Mouse (Mus musculus): ENCODE results near the gene Timm44. TPM values are rescaled to one million over a fixed set of nuclear protein-coding genes. Genes with fewer than 3 reads are reported as not detected.

Gene Timm44
- polyA plus RNA-seq (2012; fragmentation: generic; extraction: Trizol), result 45.6 TPM

DNA sequence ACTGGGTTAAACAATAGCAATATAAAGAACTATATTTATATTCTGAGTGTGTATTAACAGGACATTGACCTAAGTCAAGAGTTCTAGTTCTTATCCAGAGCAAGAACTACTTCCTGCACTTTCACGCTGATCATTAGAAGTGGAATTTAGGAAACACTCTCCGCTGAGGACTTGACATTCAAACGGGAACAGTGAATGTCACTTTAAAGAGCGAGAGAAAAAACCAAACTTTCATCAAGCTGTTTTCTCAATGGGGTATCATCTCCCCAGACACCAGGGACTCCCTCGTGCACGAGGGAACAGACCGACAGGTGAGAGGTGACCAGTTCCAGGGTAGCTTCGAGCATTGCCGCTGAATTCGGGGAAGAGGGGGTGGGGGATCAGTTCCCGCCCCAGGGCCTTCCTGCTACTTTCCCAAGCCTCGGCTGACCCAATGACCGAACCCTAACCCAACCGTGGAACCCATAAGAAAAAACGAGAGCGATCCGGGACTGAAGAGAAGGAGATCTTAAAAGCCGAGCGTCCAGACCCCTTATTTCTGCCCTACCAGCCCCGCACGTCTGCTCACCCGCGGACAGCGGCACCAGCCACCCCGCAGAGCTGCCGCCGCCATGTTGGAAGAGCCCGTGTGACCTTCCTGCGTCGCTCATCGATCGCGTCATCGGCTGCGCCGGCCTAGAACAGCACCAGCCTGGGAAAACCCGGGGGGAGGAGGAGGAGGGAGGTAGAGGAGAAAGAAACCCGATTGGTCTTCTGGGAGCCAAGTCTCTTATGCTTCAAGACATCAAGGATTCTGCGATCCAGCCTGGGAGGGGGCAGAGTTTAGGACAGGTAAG is at the start of gene Timm44:
Gene Timm44 (minus strand): TSS at position 639 of the 836 bp plus-strand sequence.
- Histone ChIP-seq H3K79me2 (ENCODE audit: control insufficient read depth, insufficient read depth) (peaks cover 16% of the 10 kb centered on the region), H3ac (ENCODE audit: control insufficient read depth, insufficient read length) (peak within 1 kb of the TSS; percentile 10), H3K27me3 (ENCODE audit: control insufficient read depth, insufficient read depth, insufficient read length) (no peaks in the 10 kb centered on the region), H3K4me2 (ENCODE audit: low read depth) (peak within 1 kb of the TSS; percentile 92), H3K4me3 (peak within 1 kb of the TSS; percentile 57), H3K36me3 (ENCODE audit: control insufficient read depth, insufficient read depth) (peaks cover 7% of the 10 kb centered on the region)
- TF ChIP-seq POLR2AphosphoS2 (IDR thresholded peaks at IDR 0.05; ENCODE audit: insufficient read length, low read depth) (peak; percentile 93), USF1 (IDR thresholded peaks at IDR 0.05; ENCODE audit: low read depth) (peak; percentile 80), TCF3 (IDR thresholded peaks at IDR 0.05; ENCODE audit: insufficient read length, low read depth) (no peak), MAX (IDR thresholded peaks at IDR 0.05; ENCODE audit: low read depth) (no peak), TCF12 (IDR thresholded peaks at IDR 0.05; ENCODE audit: insufficient read depth, poor library complexity, severe bottlenecking) (no peak), MYOG (IDR thresholded peaks at IDR 0.05; ENCODE audit: control insufficient read depth in 1 of 3, insufficient read depth in 1 of 3, insufficient read length in 2 of 3, low read depth in 2 of 3) (peak in 1 of 3 experiments; percentile 23), E2F4 (IDR thresholded peaks at IDR 0.05; ENCODE audit: insufficient read depth) (no peak), SRF (IDR thresholded peaks at IDR 0.05; ENCODE audit: control insufficient read depth, insufficient read length, low read depth) (peak; percentile 83), REST (IDR thresholded peaks at IDR 0.05; ENCODE audit: insufficient read depth, insufficient read length) (peak; percentile 13), CEBPB (IDR thresholded peaks at IDR 0.05; ENCODE audit: insufficient read depth, poor library complexity, severe bottlenecking) (no peak), POLR2A (IDR thresholded peaks at IDR 0.05; ENCODE audit: insufficient read length, low read depth) (peak; percentile 90), MYOD1 (IDR thresholded peaks at IDR 0.05; ENCODE audit: control insufficient read depth in 1 of 3, insufficient read length in 2 of 3, low read depth in 2 of 3) (no peak)

DNA sequence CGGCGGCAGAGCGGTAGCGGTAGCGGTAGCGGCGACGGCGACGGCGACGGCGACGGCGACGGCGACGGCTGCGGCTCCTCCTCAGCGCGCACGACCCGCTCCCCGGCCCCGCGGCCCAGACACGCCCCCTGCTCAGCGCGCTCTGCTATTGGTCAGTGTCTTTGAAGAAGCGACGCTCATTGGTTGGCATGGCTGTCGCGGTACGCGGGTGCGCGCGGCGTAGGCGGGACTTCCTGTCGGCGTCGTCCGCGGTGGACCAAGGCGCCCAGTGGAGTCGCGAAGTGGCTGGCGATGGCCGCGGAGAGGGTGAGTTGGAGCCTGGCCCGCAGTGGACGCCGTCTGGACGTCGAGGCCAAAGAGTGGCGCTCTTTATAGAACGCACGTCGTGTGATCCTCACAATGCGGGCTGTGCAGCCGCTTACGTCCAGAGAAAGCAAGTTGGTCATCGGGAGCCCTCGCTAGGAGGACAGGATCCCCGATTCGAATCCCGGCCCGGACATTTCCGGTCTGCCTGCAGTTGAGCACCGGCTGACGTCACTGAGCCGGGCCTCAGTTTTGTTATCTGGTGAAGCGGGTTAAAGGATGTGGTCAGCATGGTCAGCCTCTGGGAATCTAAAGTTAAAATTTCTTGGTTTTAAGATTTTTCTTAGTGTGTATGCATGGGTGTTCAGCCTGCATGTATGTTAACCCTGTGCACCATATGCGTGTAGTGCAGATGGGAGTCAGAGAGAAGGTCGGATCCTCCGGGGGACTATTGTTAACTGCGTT is 49.5 kb upstream of the Timm44 start, which contains the start of the genes Ccl25 and Elavl1:
Gene Ccl25 (plus strand): TSS at position 228 of the 768 bp plus-strand sequence.
Gene Elavl1 (minus strand): TSS at position 431 of the 768 bp plus-strand sequence.
- Histone ChIP-seq H3K79me2 (ENCODE audit: control insufficient read depth, insufficient read depth) (peaks cover 78% of the 10 kb centered on the region), H3K4me3 (peak within 1 kb of the TSS; percentile 72), H3ac (ENCODE audit: control insufficient read depth, insufficient read length) (peak within 1 kb of the TSS; percentile 85), H3K27me3 (ENCODE audit: control insufficient read depth, insufficient read depth, insufficient read length) (no peaks in the 10 kb centered on the region), H3K4me2 (ENCODE audit: low read depth) (peak within 1 kb of the TSS; percentile 90), H3K36me3 (ENCODE audit: control insufficient read depth, insufficient read depth) (peaks cover 31% of the 10 kb centered on the region)
- peak; percentile 88 for TF ChIP-seq POLR2A (IDR thresholded peaks at IDR 0.05; ENCODE audit: insufficient read length, low read depth)
- TF ChIP-seq SRF (IDR thresholded peaks at IDR 0.05; ENCODE audit: control insufficient read depth, insufficient read length, low read depth), result no peak
- TF ChIP-seq POLR2AphosphoS2 (IDR thresholded peaks at IDR 0.05; ENCODE audit: insufficient read length, low read depth), result peak; percentile 87

GRCm38 (mm10) chr8:4324525-4324924 is 48.8 kb upstream of the Timm44 start:
- Histone ChIP-seq H3K27me3 (ENCODE audit: control insufficient read depth, insufficient read depth, insufficient read length) (no peaks in the 10 kb centered on the region), H3K79me2 (ENCODE audit: control insufficient read depth, insufficient read depth) (peaks cover 84% of the 10 kb centered on the region), H3K4me3 (peak overlapping the region; percentile 72), H3K4me2 (ENCODE audit: low read depth) (peak overlapping the region; percentile 90), H3ac (ENCODE audit: control insufficient read depth, insufficient read length) (peak overlapping the region; percentile 85), H3K36me3 (ENCODE audit: control insufficient read depth, insufficient read depth) (peaks cover 31% of the 10 kb centered on the region)
- TF ChIP-seq MAX (IDR thresholded peaks at IDR 0.05; ENCODE audit: low read depth) (no peak), TCF3 (IDR thresholded peaks at IDR 0.05; ENCODE audit: insufficient read length, low read depth) (no peak), POLR2AphosphoS2 (IDR thresholded peaks at IDR 0.05; ENCODE audit: insufficient read length, low read depth) (no peak), POLR2A (IDR thresholded peaks at IDR 0.05; ENCODE audit: insufficient read length, low read depth) (no peak), MYOG (IDR thresholded peaks at IDR 0.05; ENCODE audit: control insufficient read depth in 1 of 3, insufficient read depth in 1 of 3, insufficient read length in 2 of 3, low read depth in 2 of 3) (no peak)

GRCm38 (mm10) chr8:4323917-4324316 is 48.2 kb upstream of the Timm44 start:
- Histone ChIP-seq H3K4me2 (ENCODE audit: low read depth) (peak overlapping the region; percentile 90), H3K36me3 (ENCODE audit: control insufficient read depth, insufficient read depth) (peaks cover 26% of the 10 kb centered on the region), H3K27me3 (ENCODE audit: control insufficient read depth, insufficient read depth, insufficient read length) (no peaks in the 10 kb centered on the region), H3K79me2 (ENCODE audit: control insufficient read depth, insufficient read depth) (peaks cover 90% of the 10 kb centered on the region), H3ac (ENCODE audit: control insufficient read depth, insufficient read length) (peak overlapping the region; percentile 85), H3K4me3 (peak overlapping the region; percentile 72)
- no peak for TF ChIP-seq E2F4 (IDR thresholded peaks at IDR 0.05; ENCODE audit: insufficient read depth)
- no peak for TF ChIP-seq MAX (IDR thresholded peaks at IDR 0.05; ENCODE audit: low read depth)
- no peak for TF ChIP-seq TCF3 (IDR thresholded peaks at IDR 0.05; ENCODE audit: insufficient read length, low read depth)
- TF ChIP-seq TCF12 (IDR thresholded peaks at IDR 0.05; ENCODE audit: insufficient read depth, poor library complexity, severe bottlenecking), result no peak
- TF ChIP-seq SRF (IDR thresholded peaks at IDR 0.05; ENCODE audit: control insufficient read depth, insufficient read length, low read depth), result no peak
- TF ChIP-seq USF1 (IDR thresholded peaks at IDR 0.05; ENCODE audit: low read depth), result no peak
- TF ChIP-seq MYOD1 (IDR thresholded peaks at IDR 0.05; ENCODE audit: control insufficient read depth in 1 of 3, insufficient read length in 2 of 3, low read depth in 2 of 3), result no peak
- no peak for TF ChIP-seq POLR2A (IDR thresholded peaks at IDR 0.05; ENCODE audit: insufficient read length, low read depth)
- TF ChIP-seq MYOG (IDR thresholded peaks at IDR 0.05; ENCODE audit: control insufficient read depth in 1 of 3, insufficient read depth in 1 of 3, insufficient read length in 2 of 3, low read depth in 2 of 3), result no peak
- TF ChIP-seq REST (IDR thresholded peaks at IDR 0.05; ENCODE audit: insufficient read depth, insufficient read length), result no peak
- no peak for TF ChIP-seq CEBPB (IDR thresholded peaks at IDR 0.05; ENCODE audit: insufficient read depth, poor library complexity, severe bottlenecking)
- TF ChIP-seq POLR2AphosphoS2 (IDR thresholded peaks at IDR 0.05; ENCODE audit: insufficient read length, low read depth), result no peak

Data from myocyte (in vitro differentiated cells).